In genomic region chr5:65746908-65747307, GRCm38 (mm10) we compare ENCODE assay signal across 21 mouse cellular contexts.
"Had no signal": no experiment of that assay in that cellular context is flagged by ENCODE, and none has a peak within 500 bp of the region (broad histone marks: within the 10 kb centered on the region; RNA-seq: fewer than 3 reads in every experiment).

No protein-coding gene starts in this region.

- H3K4me3 ChIP-seq: left cerebral cortex, adult 2 months; lung, embryonic 15.5 days; midbrain, embryonic 13.5 days; myocyte; neural tube, embryonic 13.5 days; stomach, embryonic 15.5 days had no signal

- DNase-seq: kidney, adult 2 months; kidney, postnatal 25 days; layer of hippocampus, postnatal 36 days; lung, postnatal 4 days; retina, postnatal 1 day; right cerebral cortex, postnatal 25 days; spleen, adult 18-20 months; thymus, adult 2 months; thymus, postnatal 14 days; thymus, postnatal 4 days had no signal

- ATAC-seq: midbrain, embryonic 13.5 days; midbrain, embryonic 16.5 days had no signal

- H3K36me3 ChIP-seq: lung, embryonic 15.5 days; midbrain, embryonic 13.5 days; neural tube, embryonic 13.5 days; stomach, embryonic 15.5 days had no signal

- H3K27me3 ChIP-seq: lung, embryonic 15.5 days; midbrain, embryonic 13.5 days; neural tube, embryonic 13.5 days; stomach, embryonic 15.5 days had no signal

- H3K27ac ChIP-seq: hindbrain, embryonic 14.5 days; kidney, postnatal 0 days; left cerebral cortex, adult 2 months; liver, embryonic 14.5 days; lung, embryonic 15.5 days; midbrain, embryonic 13.5 days; neural tube, embryonic 13.5 days; stomach, embryonic 15.5 days had no signal

- H3K4me2 ChIP-seq: hindbrain, embryonic 14.5 days; liver, embryonic 11.5 days; lung, embryonic 15.5 days; midbrain, embryonic 13.5 days; neural tube, embryonic 13.5 days; stomach, embryonic 15.5 days had no signal

- H3K4me1 ChIP-seq: lung, embryonic 15.5 days; midbrain, embryonic 13.5 days; neural tube, embryonic 13.5 days; stomach, embryonic 15.5 days had no signal

- H3K9ac ChIP-seq: hindbrain, embryonic 14.5 days; liver, embryonic 14.5 days; lung, embryonic 15.5 days; midbrain, embryonic 13.5 days; neural tube, embryonic 13.5 days; stomach, embryonic 15.5 days had no signal

- H3K9me3 ChIP-seq: lung, embryonic 15.5 days; midbrain, embryonic 13.5 days; neural tube, embryonic 13.5 days; stomach, embryonic 15.5 days had no signal
